Mouse (Mus musculus) hindbrain, embryonic 11.5 days (tissue): Measurements from ENCODE around the gene Gimap7. TPM values are rescaled to one million over a fixed set of nuclear protein-coding genes. Genes with fewer than 3 reads are reported as not detected.
"Not testable (repeated sequence)": the region's sequence is repeated elsewhere in the genome, so short reads cannot be mapped to it uniquely, and the experiment has no call there.

ENCODE experiments used
- ATAC-seq: fragments of 200-750 bp; cut with Nextera tagmentation; 2 replicates; pipeline ENCODE4 v1.8.0; 2017; ENCODE audit warnings: mild to moderate bottlenecking, moderate TSS enrichment, moderate library complexity; ENCODE audit not compliant: low FRiP score
- DNase-seq: peaks from one replicate; pipeline ENCODE4 v3.0.0-alpha.2; 2015; ENCODE audit warnings: low spot score
- H3K27ac ChIP-seq: fragments of 300-500 bp; sonication (generic); 2 replicates; pipeline ENCODE4 v1.5.1; 2014; ENCODE audit warnings: mild to moderate bottlenecking, low read depth, low read length
- H3K27me3 ChIP-seq: fragments of 300-500 bp; sonication (generic); 2 replicates; pipeline ENCODE4 v1.6.1; 2014; ENCODE audit warnings: mild to moderate bottlenecking, low read length, moderate library complexity, mixed read lengths; ENCODE audit not compliant: control insufficient read depth, insufficient read depth
- H3K36me3 ChIP-seq: fragments of 300-500 bp; sonication (generic); 2 replicates; pipeline ENCODE4 v1.6.1; 2014; ENCODE audit warnings: mild to moderate bottlenecking, low read length, moderate library complexity, mixed read lengths; ENCODE audit not compliant: control insufficient read depth, insufficient read depth
- H3K4me1 ChIP-seq: fragments of 300-500 bp; sonication (generic); replicated peaks from 2 replicates; pipeline ENCODE4 v1.6.1; 2014; ENCODE audit warnings: low read length, mixed read lengths; ENCODE audit not compliant: control insufficient read depth, insufficient read depth
- H3K4me2 ChIP-seq: fragments of 300-500 bp; sonication (generic); replicated peaks from 2 replicates; pipeline ENCODE4 v1.6.1; 2014; ENCODE audit warnings: mild to moderate bottlenecking, low read depth, low read length
- H3K4me3 ChIP-seq: fragments of 300-500 bp; sonication (generic); 2 replicates; pipeline ENCODE4 v1.5.1; 2014; ENCODE audit warnings: low read depth, low read length
- H3K9ac ChIP-seq: fragments of 300-500 bp; sonication (generic); 2 replicates; pipeline ENCODE4 v1.6.1; 2014; ENCODE audit warnings: low read depth, low read length
- H3K9me3 ChIP-seq: fragments of 300-500 bp; sonication (generic); 2 replicates; pipeline ENCODE4 v1.6.1; 2016; ENCODE audit warnings: low read length; ENCODE audit not compliant: control insufficient read depth
- WGBS: fragments of 180-500 bp; shearing (Covaris S2); extraction: QIAGEN DNeasy Blood & Tissue Kit; methylation state at CpG from one replicate; pipeline ENCODE4 v1.1.7; 2014; 5-methylcytosine and 5-hydroxymethylcytosine counted together
- polyA plus RNA-seq: library from polyadenylated mRNA; unstranded; fragments of >200 nt; fragmentation: Nextera tagmentation; extraction: Ambion mirVana; gene quantifications from 2 replicates; pipeline ENCODE4 v1.2.1, GENCODE M21; 2014

The Gimap7 gene
- polyA plus RNA-seq, 1 experiment from 2014 or later, result not detected

- 85% methylated on average over 4 of the region's 4 CpGs for WGBS
- no peaks in the 10 kb centered on the region for H3K9me3 ChIP-seq
- DNase-seq, result no peak
- no peak overlapping the region for H3K4me2 ChIP-seq
- no peaks in the 10 kb centered on the region for H3K36me3 ChIP-seq
- no peak overlapping the region for H3K4me3 ChIP-seq
- no peak overlapping the region for H3K9ac ChIP-seq
- no peak for ATAC-seq
- no peaks in the 10 kb centered on the region for H3K27me3 ChIP-seq
- no peak overlapping the region for H3K27ac ChIP-seq
- peaks cover 3% of the 10 kb centered on the region; the same call in 1 of the 2 replicates for H3K4me1 ChIP-seq
These were observed 40.0 kb upstream of the Gimap7 start for GRCm38 (mm10) chr6:48678391-48678790.

DNA sequence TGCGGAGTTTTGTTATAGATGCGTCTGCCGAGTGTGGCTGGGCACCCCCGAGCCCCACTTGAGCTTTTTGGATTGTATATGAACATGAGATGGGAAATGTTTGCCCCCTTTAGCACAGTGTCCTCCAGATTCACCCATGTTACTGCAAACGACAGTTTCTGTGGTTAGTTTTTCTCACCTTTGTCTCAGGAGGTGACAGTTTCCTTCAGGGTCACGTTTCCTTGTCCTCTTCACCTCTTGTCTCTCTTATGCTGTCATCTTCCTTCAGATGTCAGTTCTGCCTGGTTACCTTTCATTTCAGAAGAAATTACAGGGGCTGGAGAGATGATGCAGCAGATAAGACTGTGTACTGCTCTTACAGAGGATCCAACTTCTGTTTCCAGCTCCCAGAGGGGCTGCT, 38.7 kb upstream of the Gimap7 start:
- DNase-seq (no peak), ATAC-seq (no peak)
- no peaks in the 10 kb centered on the region for H3K27me3 ChIP-seq
- H3K4me2 ChIP-seq, result no peak overlapping the region
- H3K9ac ChIP-seq, result no peak overlapping the region
- no peaks in the 10 kb centered on the region for H3K36me3 ChIP-seq
- H3K9me3 ChIP-seq, result no peaks in the 10 kb centered on the region
- no peak overlapping the region for H3K4me3 ChIP-seq
- 87% methylated on average over 6 of the region's 6 CpGs for WGBS
- no peak overlapping the region for H3K27ac ChIP-seq
- H3K4me1 ChIP-seq, result peaks cover 3% of the 10 kb centered on the region; the same call in 1 of the 2 replicates

- Histone ChIP-seq H3K36me3 (no peaks in the 10 kb centered on the region), H3K27ac (no peak overlapping the region), H3K27me3 (no peaks in the 10 kb centered on the region), H3K9ac (no peak overlapping the region), H3K4me1 (peaks cover 3% of the 10 kb centered on the region; the same call in 1 of the 2 replicates), H3K9me3 (no peaks in the 10 kb centered on the region), H3K4me3 (no peak overlapping the region), H3K4me2 (no peak overlapping the region)
- ATAC-seq, result no peak
- DNase-seq, result no peak
- WGBS, result 82% methylated on average over 5 of the region's 5 CpGs
These were observed 38.0 kb upstream of the Gimap7 start for GRCm38 (mm10) chr6:48680421-48680820.

GRCm38 (mm10) chr6:48681472-48682090, 36.8 kb upstream of the Gimap7 start:
- H3K9ac ChIP-seq, result no peak overlapping the region
- ATAC-seq (no peak), DNase-seq (no peak)
- no peaks in the 10 kb centered on the region for H3K27me3 ChIP-seq
- H3K4me1 ChIP-seq, result no peaks in the 10 kb centered on the region
- H3K9me3 ChIP-seq, result no peaks in the 10 kb centered on the region
- no peaks in the 10 kb centered on the region for H3K36me3 ChIP-seq
- H3K4me3 ChIP-seq, result no peak overlapping the region
- WGBS, result 78% methylated on average over 3 of the region's 3 CpGs
- H3K27ac ChIP-seq, result no peak overlapping the region
- no peak overlapping the region for H3K4me2 ChIP-seq

- ATAC-seq (no peak), DNase-seq (no peak)
- Histone ChIP-seq H3K9ac (no peak overlapping the region), H3K27ac (no peak overlapping the region), H3K4me1 (no peaks in the 10 kb centered on the region), H3K9me3 (no peaks in the 10 kb centered on the region), H3K36me3 (no peaks in the 10 kb centered on the region), H3K4me3 (no peak overlapping the region), H3K4me2 (no peak overlapping the region), H3K27me3 (no peaks in the 10 kb centered on the region)
- WGBS, result 77% methylated on average over 4 of the region's 4 CpGs
These were observed 36.1 kb upstream of the Gimap7 start for GRCm38 (mm10) chr6:48682271-48682670.

DNA sequence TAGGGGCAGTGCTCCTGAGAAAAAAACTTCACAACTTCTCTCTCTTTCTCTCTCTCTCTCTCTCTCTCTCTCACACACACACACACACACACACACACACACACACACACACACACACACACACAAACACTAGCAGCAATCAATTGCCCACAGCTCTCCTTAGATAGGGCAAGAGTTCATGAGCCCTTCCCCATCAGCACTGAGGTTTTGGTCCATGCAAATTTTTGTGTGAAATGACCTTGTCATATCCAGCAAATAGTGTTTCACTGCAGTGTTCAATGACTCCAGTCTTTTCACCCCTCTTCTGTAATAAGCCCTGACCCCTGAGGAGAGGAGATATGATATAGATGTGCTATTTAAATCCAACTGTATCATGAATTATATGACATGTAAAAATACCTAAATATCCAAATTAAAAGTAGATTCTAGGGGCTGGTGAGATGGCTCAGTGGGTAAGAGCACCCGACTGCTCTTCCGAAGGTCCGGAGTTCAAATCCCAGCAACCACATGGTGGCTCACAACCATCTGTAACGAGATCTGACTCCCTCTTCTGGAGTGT, 35.1 kb upstream of the Gimap7 start:
- not testable (repeated sequence) for H3K36me3 ChIP-seq, H3K9ac ChIP-seq, H3K27ac ChIP-seq, H3K4me2 ChIP-seq, H3K27me3 ChIP-seq, DNase-seq, H3K4me1 ChIP-seq, ATAC-seq, H3K9me3 ChIP-seq, H3K4me3 ChIP-seq
- 94% methylated on average over 3 of the region's 4 CpGs for WGBS

GRCm38 (mm10) chr6:48684319-48684718, 34.1 kb upstream of the Gimap7 start, which contains the start of gene Gimap4:
Gene Gimap4 (plus strand): TSS chr6:48684549.
- WGBS, result 79% methylated on average over 5 of the region's 5 CpGs

DNA sequence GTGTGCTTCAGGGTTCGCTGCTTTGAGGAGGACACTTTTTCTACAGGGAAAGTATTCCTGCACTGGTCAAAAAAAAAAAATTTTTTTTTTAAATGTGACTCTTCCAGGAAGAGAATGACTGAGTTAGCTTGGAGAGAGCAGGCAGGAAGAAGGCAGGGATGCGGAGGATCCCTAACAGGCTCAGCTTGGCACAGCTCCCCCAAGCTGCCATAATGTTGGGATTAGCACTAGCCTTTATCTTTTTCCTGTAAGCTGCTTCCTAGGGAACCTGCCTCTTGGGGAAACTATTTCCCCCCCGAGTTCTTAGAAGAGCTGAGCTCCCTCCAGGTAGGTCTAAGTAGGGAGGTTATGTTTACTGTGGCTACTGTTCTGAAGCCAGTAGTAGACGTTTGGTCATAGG, 33.6 kb upstream of the Gimap7 start:
- no peak overlapping the region for H3K9ac ChIP-seq
- no peaks in the 10 kb centered on the region for H3K9me3 ChIP-seq
- no peak overlapping the region for H3K27ac ChIP-seq
- H3K27me3 ChIP-seq, result no peaks in the 10 kb centered on the region
- no peak overlapping the region for H3K4me2 ChIP-seq
- H3K36me3 ChIP-seq, result no peaks in the 10 kb centered on the region
- H3K4me1 ChIP-seq, result no peaks in the 10 kb centered on the region
- H3K4me3 ChIP-seq, result no peak overlapping the region
- no peak for DNase-seq
- no peak for ATAC-seq
- WGBS, result 64% methylated on average over 4 of the region's 4 CpGs

More at GRCm38 (mm10) chr6:48684319-48684718, 34.1 kb upstream of the Gimap7 start, which contains the start of gene Gimap4:
- H3K4me1 ChIP-seq, result no peaks in the 10 kb centered on the region
- no peak within 1 kb of the TSS for H3K4me2 ChIP-seq
- H3K27ac ChIP-seq, result no peak within 1 kb of the TSS
- no peaks in the 10 kb centered on the region for H3K9me3 ChIP-seq
- H3K27me3 ChIP-seq, result no peaks in the 10 kb centered on the region
- no peak within 1 kb of the TSS for H3K4me3 ChIP-seq
- H3K36me3 ChIP-seq, result no peaks in the 10 kb centered on the region
- DNase-seq (no peak), ATAC-seq (no peak)
- no peak within 1 kb of the TSS for H3K9ac ChIP-seq

GRCm38 (mm10) chr6:48685251-48685650, 33.2 kb upstream of the Gimap7 start:
- Histone ChIP-seq H3K27me3 (no peaks in the 10 kb centered on the region), H3K4me3 (no peak overlapping the region), H3K4me2 (no peak overlapping the region), H3K9me3 (no peaks in the 10 kb centered on the region), H3K4me1 (no peaks in the 10 kb centered on the region), H3K27ac (no peak overlapping the region), H3K36me3 (no peaks in the 10 kb centered on the region), H3K9ac (no peak overlapping the region)
- WGBS, result 92% methylated on average over 2 of the region's 2 CpGs
- ATAC-seq, result no peak
- no peak for DNase-seq
